Mouse (Mus musculus): ENCODE data around the gene Prrt1.

- TF ChIP-seq GATA1 (IDR thresholded peaks at IDR 0.05; ENCODE audit: borderline replicate concordance, low read length) (no peak), FLI1 (IDR thresholded peaks at IDR 0.05; ENCODE audit: low read length) (no peak)
Measured at GRCm38 (mm10) chr17:34606186-34607039, 22.9 kb upstream of the Prrt1 start.
